Mouse (Mus musculus): Measurements from ENCODE around the gene Pole3. TPM values are rescaled to one million over a fixed set of nuclear protein-coding genes. Genes with fewer than 3 reads are reported as not detected.

The Pole3 gene
- polyA plus RNA-seq, 2 experiments from 2014 or later, result 27.5 to 27.7 TPM

DNA sequence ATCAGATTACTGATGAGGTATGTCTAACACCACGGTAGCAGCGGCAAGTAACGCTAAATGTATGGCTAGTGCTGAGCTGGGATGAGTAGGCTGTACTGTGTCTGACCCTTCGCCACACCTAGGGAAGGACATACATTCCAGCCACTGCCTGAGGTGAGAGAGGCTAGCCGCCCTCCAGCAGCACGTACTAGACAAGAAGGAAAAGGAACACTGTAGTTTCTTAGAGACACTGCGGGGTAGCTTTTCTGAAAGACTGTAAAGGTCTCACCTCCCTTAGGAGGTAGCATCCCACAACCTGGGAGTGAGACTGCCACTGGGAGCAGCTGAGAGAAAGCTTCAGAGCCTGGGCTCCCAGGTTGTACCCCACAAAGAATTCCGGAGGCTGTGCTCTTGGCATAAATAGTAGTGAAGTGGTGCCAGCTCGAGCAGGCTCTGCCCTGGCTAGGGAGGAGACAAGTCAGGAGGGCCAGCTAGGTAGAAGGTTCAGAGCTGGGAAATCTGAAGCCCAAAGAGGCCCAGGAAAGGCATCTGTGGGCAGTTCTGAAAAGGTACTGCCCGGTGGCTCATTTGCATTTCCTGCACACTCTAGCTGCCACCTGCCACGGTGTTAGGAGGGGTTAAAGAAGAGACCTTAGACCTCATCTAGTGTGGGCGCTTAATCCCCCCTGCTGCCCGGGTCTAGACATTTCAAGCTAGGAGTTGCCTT, 6.3 kb downstream of the Pole3 start:
- peak; percentile 30 for ATAC-seq

DNA sequence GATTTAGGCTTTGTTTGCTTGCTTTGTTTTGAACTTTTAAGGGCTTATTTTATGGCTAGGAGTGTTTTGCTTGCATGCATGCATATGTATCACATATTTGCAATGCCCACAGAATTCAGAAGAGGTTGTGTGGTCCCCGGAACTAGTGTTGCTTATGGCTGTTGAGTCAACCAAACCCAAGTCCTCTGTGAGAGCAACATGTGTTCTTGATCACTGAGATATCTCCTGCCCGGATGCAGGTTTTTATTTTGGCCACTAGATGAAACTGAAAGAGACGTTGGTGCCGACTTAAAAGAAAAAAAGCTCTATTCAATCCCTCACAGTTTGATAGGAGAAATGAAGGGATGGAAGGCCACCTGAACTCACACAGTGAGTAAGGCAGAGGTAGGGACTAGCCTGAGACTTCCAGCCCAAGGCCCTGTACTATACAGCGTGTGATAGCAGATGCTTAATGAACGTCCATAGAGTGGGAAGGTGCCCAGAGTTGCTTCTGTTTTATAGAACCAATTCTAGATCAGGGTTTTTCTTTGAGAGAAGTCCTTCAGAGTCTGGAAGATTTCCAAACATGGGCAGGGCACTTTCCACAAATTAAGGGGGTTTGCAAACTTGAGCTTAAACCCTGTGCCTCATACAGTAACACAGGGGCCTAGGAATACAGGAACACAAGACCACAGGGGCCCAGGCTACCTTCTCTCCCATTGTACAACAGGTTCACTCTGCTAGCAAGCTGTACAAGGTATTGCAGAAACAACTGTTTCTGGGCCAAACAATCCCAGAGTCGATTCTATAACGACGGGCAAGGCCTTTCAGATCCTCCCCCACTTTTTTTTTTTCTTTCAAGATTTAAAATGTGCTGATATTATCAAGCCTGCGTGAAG, 7.1 kb downstream of the Pole3 start:
- peak; percentile 15 for ATAC-seq

DNA sequence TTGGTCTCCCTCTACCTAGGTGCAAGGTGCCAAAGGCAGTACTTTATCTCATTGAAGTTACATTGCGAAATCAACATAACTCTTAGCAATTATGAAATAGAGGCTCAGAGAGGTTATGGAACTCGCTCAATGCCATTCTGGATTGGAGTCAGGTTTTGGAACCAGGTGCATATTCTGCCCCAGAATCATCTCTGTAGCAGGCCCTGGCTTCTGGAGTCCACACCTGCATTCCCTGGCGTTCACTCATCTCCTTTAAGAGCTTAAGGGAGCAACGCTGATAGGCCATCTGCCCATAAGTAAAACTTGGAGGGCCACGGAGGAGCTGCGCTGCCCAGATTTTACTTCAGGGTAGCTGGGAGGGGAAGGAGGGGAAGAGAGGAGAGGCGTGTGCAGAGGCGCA, 7.8 kb downstream of the Pole3 start:
- no peak for ATAC-seq

DNA sequence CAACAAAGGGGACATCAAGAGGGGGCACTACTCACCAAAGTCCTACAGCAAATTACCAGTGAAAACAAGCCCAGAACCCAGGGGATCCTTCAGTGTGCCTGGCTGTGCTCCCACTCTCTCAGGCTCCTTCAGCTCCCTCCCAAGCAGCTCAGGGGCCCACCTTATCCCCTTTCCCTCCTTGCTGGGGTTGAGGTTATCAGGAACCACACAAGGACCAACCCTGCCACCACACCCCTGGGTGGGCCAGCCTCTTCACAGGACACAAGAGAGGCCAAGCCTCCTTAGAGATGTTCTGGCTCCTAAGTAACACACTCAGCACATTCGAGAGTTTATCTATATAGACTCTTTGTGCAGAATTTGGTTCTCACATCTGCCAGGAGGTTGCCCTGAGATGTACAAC, 8.3 kb downstream of the Pole3 start:
- ATAC-seq, result no peak

DNA sequence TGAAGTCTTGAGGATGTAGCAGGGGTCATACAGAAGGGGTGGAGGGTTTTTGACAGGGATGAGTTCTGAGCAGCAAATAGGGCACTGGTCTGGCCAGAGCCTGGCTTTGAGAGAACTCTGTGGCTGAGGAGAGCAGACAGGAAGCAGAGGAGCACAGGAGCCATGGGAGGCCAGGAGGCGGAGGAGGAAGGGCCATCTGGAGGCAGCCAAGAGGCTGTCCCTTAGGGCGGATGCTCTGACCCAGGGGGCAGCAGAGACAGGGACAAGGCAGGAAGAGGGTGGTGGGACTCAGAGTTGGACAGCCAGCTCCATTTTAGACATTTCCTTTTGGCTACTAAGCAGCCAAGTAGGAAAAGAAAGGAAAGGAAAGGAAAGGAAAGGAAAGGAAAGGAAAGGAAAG, 8.8 kb downstream of the Pole3 start:
- ATAC-seq, result no peak

DNA sequence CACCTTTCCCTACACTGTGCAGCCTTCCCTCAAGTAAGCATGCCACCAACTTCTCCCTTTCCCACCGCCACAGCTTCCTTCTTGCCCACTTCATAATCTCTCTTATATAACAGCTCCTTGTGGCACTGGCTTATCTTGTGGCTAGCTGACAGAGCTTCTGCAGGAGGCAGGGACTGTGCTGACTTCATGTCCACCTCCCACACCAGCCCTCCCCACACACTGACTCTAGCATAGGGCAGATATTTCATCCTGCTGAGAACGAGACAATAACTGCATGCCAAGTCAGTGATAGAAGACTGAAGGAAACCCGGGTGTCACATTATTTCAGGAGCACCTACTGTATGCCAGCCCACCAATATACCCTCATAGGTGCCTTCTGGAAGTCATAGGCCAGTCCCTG, 9.4 kb downstream of the Pole3 start:
- ATAC-seq, result no peak

DNA sequence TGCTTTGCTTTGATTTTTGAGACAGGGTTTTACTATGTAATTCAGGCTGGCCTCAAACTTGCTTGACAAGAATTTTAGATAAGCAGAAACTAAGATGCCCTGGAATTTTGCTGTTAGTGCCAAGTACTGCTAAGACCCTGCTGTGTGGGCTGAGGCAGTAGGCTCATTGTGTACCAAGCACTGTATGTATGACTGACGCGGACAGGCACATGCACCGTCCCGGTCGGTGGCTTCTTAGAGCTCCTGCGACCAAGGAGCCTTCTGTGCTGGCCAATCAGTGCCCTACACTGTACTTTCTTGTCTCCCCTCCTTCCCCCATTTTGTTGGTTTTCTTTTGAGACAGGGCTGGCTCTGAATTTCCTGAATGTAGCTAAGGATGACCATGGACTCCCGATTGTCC, 9.9 kb downstream of the Pole3 start:
- ATAC-seq, result no peak

DNA sequence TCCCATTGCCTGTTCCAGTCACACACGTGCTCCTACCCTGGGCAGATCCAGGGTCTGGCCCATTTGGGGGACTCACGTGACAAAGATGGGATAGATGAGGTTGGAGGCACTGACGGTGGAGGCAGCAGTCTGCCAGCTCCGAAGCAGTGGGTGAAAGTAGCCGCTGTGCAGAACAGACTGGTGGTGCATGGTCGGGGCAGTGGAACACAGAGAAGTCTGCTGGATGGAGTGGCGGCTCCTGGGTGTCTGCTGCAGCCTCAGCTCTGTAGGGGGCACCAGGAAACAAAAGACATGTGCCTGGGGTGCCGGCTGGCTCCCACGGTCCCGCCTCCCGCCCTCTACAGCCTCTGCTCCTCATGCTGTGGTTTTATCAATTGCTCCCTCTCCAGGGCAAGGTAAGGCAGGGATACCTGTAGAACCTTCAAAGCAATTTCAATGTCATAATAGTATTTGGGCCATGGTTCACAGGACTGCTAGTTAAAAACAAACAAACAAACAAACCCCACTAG, 10.8 kb downstream of the Pole3 start:
- no peak for ATAC-seq

DNA sequence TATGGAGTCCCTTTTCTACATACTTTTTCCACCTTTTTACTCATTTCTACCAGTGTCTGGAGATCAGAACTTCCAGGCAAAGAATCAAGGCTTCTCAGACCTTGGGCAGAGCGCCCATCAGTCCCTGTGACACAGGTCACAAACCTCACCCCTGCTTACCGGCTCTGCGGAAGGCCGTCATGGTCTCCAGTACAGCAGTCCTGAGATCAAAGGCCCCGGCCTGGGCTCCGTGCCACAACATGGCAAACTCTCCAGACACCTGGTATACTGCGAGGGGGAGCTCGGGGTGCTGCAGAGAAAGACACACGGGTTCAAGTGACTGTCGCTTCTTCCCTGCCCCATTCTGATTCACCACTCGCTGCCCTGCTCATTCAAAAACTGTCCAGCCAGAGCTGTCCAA, 14.9 kb downstream of the Pole3 start:
- no peak for ATAC-seq

DNA sequence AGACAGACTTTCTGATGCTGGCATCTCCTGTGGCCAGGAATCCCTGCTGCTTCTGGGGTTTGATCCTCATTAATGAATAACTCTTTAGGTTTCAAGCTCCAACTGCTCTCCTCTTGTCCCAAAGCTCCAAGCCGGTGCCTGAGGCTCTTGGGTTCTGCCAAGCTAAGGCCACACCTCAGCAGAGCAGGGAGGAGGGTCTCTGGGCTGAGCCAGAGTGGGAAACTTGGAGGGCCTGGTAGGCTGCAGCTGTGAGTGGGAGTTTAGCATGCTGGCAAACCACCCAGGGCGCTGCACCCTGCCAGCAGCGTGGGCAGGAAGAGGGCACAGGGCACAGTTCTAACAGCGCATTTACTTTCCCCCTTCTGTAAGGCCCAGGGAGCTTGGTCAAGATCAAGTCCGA, 16.0 kb downstream of the Pole3 start:
- no peak for ATAC-seq

DNA sequence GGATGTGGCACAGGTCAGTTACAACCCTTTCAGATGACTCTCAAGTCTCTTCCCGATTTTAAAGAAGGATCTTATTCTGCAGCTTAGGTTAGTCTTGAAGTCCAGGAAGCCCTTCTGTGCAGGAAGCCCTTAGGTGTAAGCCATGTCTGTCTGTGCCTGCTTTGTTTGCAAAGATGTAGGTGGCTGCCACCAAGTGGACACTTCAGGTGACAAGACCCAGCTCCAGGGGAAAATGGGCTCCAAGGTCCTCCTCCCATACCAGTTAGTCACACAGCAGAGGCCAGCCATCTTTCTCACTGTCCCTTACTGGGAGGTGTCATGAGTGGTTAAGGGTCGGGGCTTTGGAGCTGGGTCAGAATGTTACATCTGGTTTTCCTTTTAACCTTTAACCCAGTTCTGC, 18.1 kb downstream of the Pole3 start:
- peak; percentile 35 for ATAC-seq

DNA sequence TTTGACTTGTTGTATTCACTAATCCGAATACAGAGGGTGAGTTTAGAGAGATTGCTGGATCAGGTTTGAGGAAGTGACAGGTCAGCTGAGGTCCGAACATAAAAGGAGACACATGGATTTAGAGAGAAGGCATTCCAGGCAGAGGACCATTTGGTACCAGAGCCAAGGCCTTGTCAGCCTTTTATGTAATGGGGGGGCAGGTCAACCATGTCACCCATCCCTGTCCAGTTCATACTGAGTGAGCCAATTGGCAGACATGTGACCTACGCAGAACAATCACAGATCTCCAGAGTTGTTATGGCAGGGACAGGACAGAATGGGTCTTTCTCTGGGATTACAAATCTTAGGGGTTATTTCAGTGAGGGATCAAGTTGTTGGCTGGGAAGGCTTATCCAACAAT, 18.9 kb downstream of the Pole3 start:
- ATAC-seq, result no peak

DNA sequence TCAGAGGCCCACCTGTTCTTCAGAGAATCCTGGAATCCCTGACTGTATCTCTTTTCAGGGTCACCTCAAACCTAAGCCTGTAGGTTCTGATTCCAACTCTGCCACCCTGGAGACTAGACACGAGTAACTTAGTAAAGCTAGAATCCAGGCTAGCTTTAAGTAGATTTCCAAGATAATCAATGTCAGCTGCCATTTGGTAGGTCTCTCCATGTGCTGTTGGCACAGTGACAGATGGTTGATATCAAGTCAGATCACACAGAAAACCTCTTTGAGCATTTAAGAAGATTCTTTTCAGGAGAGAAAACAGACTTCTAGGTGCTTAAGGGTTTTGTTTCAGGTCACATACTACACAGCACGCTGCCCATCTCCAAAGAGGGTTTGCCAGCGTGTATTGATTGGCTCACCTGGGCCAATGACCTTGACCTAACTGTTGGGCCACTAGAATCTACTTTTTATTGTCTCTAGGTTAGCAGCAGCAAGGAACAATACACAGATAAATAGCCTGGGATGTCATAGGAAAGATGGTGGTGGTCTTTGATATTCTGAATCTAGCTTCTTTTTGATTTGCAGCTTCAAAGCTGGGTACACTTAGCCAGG, 21.4 kb downstream of the Pole3 start, which contains the start of gene Hdhd3:
Gene Hdhd3, minus strand, starts transcription at position 94 of the 597 bp plus-strand sequence.
- no peak for ATAC-seq

DNA sequence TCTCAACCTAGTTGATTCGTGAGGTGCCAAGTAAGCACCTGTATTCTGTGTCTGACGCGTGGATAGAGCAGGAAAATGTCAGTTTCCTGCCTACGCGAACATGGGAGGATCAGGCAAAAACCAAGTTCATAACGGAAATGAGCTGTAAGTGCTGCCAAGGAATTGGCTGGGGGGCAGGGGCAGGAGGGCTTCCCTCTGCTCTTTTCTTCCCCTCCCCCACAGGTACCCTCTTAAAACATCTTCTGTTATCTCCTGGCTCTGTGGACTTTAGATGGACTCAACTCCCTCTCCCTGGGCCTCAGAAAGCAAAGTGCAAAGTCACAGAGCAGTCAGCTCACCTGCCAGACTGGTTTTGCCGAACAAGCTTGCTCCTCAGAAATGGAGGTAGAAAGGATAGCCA, 21.9 kb downstream of the Pole3 start:
- peak; percentile 38 for ATAC-seq

DNA sequence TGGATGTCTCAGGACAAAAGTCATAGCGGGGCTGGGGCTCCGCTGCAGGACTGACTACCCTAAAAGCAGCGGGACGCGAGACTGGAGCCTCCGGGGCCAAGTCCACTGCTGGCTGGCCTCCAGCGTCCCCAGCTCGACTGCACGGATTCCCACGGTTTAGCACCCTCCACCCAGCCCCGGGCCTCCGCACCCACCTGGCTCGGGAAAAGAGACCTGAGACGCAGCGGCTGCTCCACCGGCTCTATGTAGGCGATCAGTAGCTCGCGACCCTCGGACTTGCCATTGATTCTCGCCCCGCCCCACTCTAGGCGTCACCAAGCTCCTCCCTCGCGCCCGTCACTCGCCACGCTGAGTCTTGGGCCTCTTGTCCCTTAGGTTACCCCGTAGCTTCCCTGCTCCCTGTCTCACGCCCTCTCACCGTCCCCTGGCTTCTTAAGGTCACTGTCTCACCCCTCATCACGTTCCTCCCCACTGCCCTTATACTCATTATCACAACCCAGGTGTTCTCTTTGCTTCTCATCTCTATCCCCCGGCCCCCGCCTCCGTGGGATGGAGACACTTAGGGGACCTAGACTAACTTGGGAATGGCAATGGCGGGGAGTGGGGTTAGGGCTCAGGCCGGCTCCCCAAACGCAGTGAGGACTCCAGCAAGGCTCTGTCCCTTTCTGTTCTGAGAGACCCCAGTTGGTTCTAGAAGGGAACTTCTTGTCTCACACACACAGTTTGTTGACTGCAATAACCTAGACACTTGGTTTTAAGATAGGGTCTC, 22.7 kb downstream of the Pole3 start:
- peak; percentile 84 for ATAC-seq

DNA sequence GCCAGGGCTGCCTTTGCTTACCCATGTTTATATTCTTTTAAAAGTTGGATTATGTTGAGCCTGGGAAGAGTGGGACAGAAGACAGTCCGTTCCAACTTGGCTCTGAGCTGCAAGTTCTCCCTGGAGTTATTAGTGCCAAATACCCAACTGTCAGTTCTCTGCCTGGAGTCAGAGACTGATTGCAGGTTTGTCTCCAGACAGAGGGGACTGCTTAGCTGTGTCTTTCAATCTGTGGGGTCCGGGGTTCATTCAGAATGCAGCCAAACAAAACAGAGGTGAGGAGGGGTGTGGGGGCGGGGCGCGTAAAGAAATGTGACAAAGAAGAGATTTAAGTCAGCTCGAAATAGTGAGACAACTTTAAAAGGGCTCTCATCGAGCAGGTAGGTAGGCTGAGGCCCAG, 23.3 kb downstream of the Pole3 start:
- peak; percentile 16 for ATAC-seq

DNA sequence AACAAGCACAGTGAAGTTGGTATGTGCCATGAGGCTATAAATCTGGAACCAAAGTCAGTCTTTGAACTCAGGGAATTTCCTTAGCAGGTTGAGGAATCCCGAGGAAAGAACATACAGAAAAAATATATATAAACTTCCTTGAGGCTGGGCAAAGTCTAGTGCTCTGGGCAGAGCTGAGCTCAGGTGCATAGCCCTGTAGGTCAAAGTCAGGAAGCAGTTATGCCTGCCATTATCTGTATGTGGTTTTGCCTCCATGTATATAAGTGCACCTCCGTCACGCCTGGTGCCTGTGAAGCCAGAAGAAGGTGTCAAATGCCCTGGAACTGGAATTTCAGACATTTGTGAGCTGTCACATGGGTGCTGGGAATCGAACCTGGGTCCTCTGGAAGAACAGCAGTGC, 24.1 kb downstream of the Pole3 start:
- ATAC-seq, result no peak

DNA sequence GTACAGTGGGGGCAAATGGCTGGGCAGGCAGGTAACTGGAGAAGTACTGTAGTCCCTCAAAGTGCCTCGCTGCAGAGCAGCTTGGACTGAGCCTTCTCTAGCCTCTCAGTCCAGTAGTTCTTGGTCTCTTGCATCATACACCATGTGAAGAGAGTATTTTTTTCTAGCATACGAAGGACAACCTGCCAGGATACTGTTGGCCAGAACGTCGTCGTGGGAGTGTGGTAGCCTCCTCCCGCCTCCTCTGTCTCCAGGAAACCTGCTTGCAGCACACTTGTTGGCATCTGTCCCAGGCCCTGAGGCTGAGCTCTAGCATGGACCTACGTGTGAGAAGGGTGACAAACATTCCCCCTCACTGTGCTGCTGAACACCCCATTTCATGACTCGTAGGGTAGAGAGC, 28.1 kb downstream of the Pole3 start:
- no peak for ATAC-seq

DNA sequence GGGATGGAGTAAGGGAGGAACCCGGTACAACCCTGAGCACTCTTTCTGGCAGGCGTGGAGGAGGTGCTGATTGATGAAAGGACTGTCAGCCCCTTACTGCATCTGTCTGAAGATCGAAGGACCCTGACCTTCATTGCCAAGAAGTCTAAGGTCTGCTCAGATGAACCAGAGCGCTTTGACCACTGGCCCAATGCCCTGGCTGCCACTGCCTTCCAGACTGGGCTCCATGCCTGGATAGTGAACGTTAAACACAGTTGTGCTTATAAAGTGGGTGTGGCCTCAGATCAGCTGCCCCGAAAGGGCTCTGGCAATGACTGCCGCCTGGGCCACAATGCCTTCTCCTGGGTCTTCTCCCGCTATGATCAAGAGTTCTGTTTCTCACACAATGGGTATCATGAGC, 28.9 kb downstream of the Pole3 start:
- no peak for ATAC-seq

DNA sequence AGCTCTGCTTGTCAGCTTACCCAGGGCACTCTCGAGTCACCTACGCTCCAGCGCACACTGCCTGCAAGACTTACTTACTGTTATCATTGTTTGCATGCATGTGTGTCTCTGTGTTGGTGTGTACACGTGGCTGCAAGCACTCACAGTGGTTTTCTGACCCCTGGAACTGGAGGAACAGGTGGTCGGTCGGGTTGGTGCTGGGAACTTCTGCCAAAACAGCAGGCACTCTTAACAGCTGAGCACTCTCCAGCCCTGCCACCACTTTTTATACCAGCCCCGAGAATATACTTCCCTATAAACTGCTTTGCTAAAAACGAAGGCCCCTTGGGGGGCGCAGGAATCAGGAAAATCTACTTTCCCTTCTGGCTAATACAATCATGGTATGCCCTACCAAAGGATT, 30.6 kb downstream of the Pole3 start:
- no peak for ATAC-seq

DNA sequence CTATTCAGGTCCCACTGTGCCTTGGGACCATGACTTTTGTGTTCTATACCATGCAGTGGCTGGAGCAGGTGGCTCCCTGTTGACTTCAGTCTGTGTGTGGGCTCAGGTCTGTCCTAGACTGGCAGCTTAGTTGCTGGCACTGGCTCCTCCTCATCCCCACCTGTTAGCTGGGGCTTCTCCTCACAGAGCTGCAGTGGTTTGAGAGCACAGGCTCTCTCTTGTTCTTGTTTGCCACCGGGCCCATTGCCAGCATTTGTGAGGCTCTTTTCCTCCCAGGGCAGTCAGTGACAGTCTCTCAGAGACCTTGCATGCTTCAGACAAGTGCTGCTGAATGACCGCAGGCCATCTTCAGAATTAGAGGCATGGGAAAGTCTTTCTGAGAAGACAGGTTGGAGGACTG, 32.2 kb downstream of the Pole3 start:
- ATAC-seq, result no peak

DNA sequence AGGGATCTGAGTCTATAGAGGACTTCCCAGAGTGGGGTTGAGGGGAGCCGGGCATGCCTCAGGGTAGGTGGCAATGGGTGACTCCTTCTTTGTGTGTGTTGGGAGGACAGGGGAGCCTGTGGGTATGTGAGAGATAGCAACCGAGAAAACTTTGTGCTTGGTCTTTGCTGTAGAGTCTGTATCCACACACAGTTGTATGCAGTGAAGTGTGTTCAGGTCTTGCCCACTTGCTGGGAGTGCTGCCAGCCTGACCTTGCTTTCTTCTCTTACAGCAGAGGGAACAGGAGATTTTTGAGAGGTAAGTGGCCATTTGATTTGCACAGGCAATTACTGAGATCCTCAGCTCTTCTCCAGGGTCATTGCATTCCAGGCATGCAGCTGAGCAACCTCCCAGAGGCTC, 37.0 kb downstream of the Pole3 start:
- no peak for ATAC-seq

DNA sequence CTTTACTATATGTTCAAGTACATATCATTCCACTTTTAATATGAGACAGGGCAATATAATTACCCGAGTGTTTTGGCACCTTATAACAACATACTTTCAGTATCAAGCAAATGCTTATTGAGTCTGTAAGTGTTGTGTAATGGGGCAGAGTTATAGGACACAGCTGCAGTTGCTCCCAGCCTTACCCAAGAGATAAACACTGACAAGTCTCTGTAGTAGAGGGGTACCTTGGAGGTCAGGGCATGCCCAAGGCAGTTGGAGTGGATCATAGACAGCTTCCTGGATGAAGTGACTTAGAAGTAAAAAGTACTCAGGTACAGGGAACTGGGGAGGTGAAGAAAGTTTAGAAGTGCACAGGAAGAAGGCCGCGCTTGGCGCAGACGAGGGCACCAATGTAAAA, 37.7 kb downstream of the Pole3 start:
- no peak for ATAC-seq

All from CD4-positive, CD25-positive, alpha-beta regulatory T cell, adult 4 months (primary cell).